Mouse (Mus musculus): ENCODE data around the gene Plgrkt.

DNA sequence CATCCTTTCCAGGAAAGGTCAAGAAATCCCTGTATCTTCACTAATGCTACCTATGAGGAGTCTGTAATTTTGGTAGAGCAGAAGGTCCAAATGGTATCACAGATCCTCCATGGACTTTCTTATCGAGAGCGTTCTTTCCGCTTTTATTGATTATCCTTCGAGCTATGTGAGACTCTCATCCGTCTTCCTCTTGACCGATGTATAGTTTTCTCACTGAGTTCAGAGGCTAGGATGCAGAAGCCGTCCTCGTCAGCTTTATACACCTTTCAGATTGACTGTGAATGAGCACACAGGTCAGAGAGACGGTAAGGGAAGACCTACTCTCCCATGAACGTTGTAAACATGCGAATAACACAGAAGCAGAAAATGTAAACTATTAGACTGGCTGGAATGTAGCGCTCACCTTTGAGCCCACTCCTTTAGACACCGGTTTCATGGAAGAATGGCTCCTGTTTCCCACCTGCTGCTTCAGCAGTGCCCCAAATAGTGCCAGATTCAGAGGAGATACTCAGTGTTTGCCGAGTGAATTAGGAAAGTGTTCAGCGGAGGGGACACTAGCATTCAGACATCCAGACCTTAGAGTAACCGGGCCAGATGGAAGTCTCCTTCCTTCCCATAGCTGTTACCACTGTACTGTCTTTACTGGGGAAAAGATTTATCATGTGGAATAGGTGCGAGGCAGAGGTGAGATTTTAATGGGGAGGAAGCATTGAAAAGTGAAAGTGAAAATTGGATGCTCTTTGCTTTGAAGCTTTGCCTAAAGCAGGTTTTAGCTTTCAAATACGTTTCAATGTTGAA, 4.3 kb upstream of the Plgrkt start:
- TF ChIP-seq CTCF (IDR thresholded peaks at IDR 0.05): no peak
- TF ChIP-seq POLR2A (IDR thresholded peaks at IDR 0.05; ENCODE audit: insufficient read depth, low read depth, low read length): no peak
